Mouse (Mus musculus): Measurements from ENCODE around the gene Ffar2. TPM values are rescaled to one million over a fixed set of nuclear protein-coding genes. Genes with fewer than 3 reads are reported as not detected.
"Not testable (repeated sequence)": the region's sequence is repeated elsewhere in the genome, so short reads cannot be mapped to it uniquely, and the experiment has no call there.

Ffar2 gene
- polyA plus RNA-seq, 1 experiment: not detected

GRCm38 (mm10) chr7:30847934-30848333 is 24.4 kb upstream of the Ffar2 start:
- H3K4me1 ChIP-seq (ENCODE audit: control insufficient read depth, insufficient read depth, low read length): 0 out of 2 replicates have a peak, but pooled peaks cover 2% of the 10 kb centered on the region
- H3K4me3 ChIP-seq (ENCODE audit: insufficient read depth, low read depth, low read length): no peak overlapping the region
- TF ChIP-seq CTCF (IDR thresholded peaks at IDR 0.05; ENCODE audit: insufficient read depth, low read depth, low read length): no peak
- no peak for TF ChIP-seq POLR2A (IDR thresholded peaks at IDR 0.05; ENCODE audit: insufficient read depth, low read depth, low read length)
- no peak overlapping the region for H3K27ac ChIP-seq (ENCODE audit: insufficient read depth, low read depth, low read length)
- WGBS: 86% methylated on average over 6 of the region's 6 CpGs

GRCm38 (mm10) chr7:30847386-30847785 is 23.8 kb upstream of the Ffar2 start:
- no peak for TF ChIP-seq POLR2A (IDR thresholded peaks at IDR 0.05; ENCODE audit: insufficient read depth, low read depth, low read length)
- TF ChIP-seq CTCF (IDR thresholded peaks at IDR 0.05; ENCODE audit: insufficient read depth, low read depth, low read length): no peak
- Histone ChIP-seq H3K27ac (ENCODE audit: insufficient read depth, low read depth, low read length) (no peak overlapping the region), H3K4me1 (ENCODE audit: control insufficient read depth, insufficient read depth, low read length) (0 out of 2 replicates have a peak, but pooled peaks cover 2% of the 10 kb centered on the region), H3K4me3 (ENCODE audit: insufficient read depth, low read depth, low read length) (no peak overlapping the region)
- whole genome bisulfite sequencing: 78% methylated on average over 5 of the region's 5 CpGs

- WGBS: 72% methylated on average over 2 of the region's 2 CpGs
- Histone ChIP-seq H3K27ac (ENCODE audit: insufficient read depth, low read depth, low read length) (no peak overlapping the region), H3K4me3 (ENCODE audit: insufficient read depth, low read depth, low read length) (no peak overlapping the region), H3K4me1 (ENCODE audit: control insufficient read depth, insufficient read depth, low read length) (0 out of 2 replicates have a peak, but pooled peaks cover 2% of the 10 kb centered on the region)
- no peak for TF ChIP-seq CTCF (IDR thresholded peaks at IDR 0.05; ENCODE audit: insufficient read depth, low read depth, low read length)
- no peak for TF ChIP-seq POLR2A (IDR thresholded peaks at IDR 0.05; ENCODE audit: insufficient read depth, low read depth, low read length)
Observed at GRCm38 (mm10) chr7:30846505-30847053, 23.0 kb upstream of the Ffar2 start.

- Histone ChIP-seq H3K27ac (ENCODE audit: insufficient read depth, low read depth, low read length) (no peak overlapping the region), H3K4me3 (ENCODE audit: insufficient read depth, low read depth, low read length) (no peak overlapping the region), H3K4me1 (ENCODE audit: control insufficient read depth, insufficient read depth, low read length) (0 out of 2 replicates have a peak, but pooled peaks cover 2% of the 10 kb centered on the region)
- WGBS: 35% methylated on average over 7 of the region's 7 CpGs
- TF ChIP-seq POLR2A (IDR thresholded peaks at IDR 0.05; ENCODE audit: insufficient read depth, low read depth, low read length): no peak
Observed at GRCm38 (mm10) chr7:30844676-30845297, 21.2 kb upstream of the Ffar2 start.

- Histone ChIP-seq H3K27ac (ENCODE audit: insufficient read depth, low read depth, low read length) (no peak overlapping the region), H3K4me1 (ENCODE audit: control insufficient read depth, insufficient read depth, low read length) (0 out of 2 replicates have a peak, but pooled peaks cover 2% of the 10 kb centered on the region), H3K4me3 (ENCODE audit: insufficient read depth, low read depth, low read length) (no peak overlapping the region)
- no peak for TF ChIP-seq CTCF (IDR thresholded peaks at IDR 0.05; ENCODE audit: insufficient read depth, low read depth, low read length)
- no peak for TF ChIP-seq POLR2A (IDR thresholded peaks at IDR 0.05; ENCODE audit: insufficient read depth, low read depth, low read length)
- 90% methylated on average over 5 of the region's 5 CpGs for WGBS
Observed at GRCm38 (mm10) chr7:30842092-30842491, 18.5 kb upstream of the Ffar2 start.

GRCm38 (mm10) chr7:30841379-30841778 is 17.8 kb upstream of the Ffar2 start:
- TF ChIP-seq POLR2A (IDR thresholded peaks at IDR 0.05; ENCODE audit: insufficient read depth, low read depth, low read length) (no peak), CTCF (IDR thresholded peaks at IDR 0.05; ENCODE audit: insufficient read depth, low read depth, low read length) (no peak)
- 0 out of 2 replicates have a peak, but pooled peaks cover 2% of the 10 kb centered on the region for H3K4me1 ChIP-seq (ENCODE audit: control insufficient read depth, insufficient read depth, low read length)
- no peak overlapping the region for H3K4me3 ChIP-seq (ENCODE audit: insufficient read depth, low read depth, low read length)
- 76% methylated on average over 4 of the region's 4 CpGs for WGBS
- H3K27ac ChIP-seq (ENCODE audit: insufficient read depth, low read depth, low read length): no peak overlapping the region

GRCm38 (mm10) chr7:30840306-30840705 is 16.7 kb upstream of the Ffar2 start:
- no peak overlapping the region for H3K4me3 ChIP-seq (ENCODE audit: insufficient read depth, low read depth, low read length)
- TF ChIP-seq POLR2A (IDR thresholded peaks at IDR 0.05; ENCODE audit: insufficient read depth, low read depth, low read length) (no peak), CTCF (IDR thresholded peaks at IDR 0.05; ENCODE audit: insufficient read depth, low read depth, low read length) (no peak)
- H3K4me1 ChIP-seq (ENCODE audit: control insufficient read depth, insufficient read depth, low read length): 0 out of 2 replicates have a peak, but pooled peaks cover 2% of the 10 kb centered on the region
- 59% methylated on average over 3 of the region's 3 CpGs for WGBS
- no peak overlapping the region for H3K27ac ChIP-seq (ENCODE audit: insufficient read depth, low read depth, low read length)

GRCm38 (mm10) chr7:30837277-30837676 is 13.7 kb upstream of the Ffar2 start:
- Histone ChIP-seq H3K27ac (ENCODE audit: insufficient read depth, low read depth, low read length) (no peak overlapping the region), H3K4me1 (ENCODE audit: control insufficient read depth, insufficient read depth, low read length) (no peaks in the 10 kb centered on the region), H3K4me3 (ENCODE audit: insufficient read depth, low read depth, low read length) (no peak overlapping the region)
- no peak for TF ChIP-seq CTCF (IDR thresholded peaks at IDR 0.05; ENCODE audit: insufficient read depth, low read depth, low read length)
- no peak for TF ChIP-seq POLR2A (IDR thresholded peaks at IDR 0.05; ENCODE audit: insufficient read depth, low read depth, low read length)

GRCm38 (mm10) chr7:30832684-30833083 is 9.1 kb upstream of the Ffar2 start:
- not testable (repeated sequence) for H3K27ac ChIP-seq (ENCODE audit: insufficient read depth, low read depth, low read length); H3K4me1 ChIP-seq (ENCODE audit: control insufficient read depth, insufficient read depth, low read length); H3K4me3 ChIP-seq (ENCODE audit: insufficient read depth, low read depth, low read length)
- WGBS: 39% methylated on average over 11 of the region's 11 CpGs
